Mouse (Mus musculus) heart, postnatal 36 days (tissue): ENCODE results near the gene Anxa6. TPM values are rescaled to one million over a fixed set of nuclear protein-coding genes. Genes with fewer than 3 reads are reported as not detected.

Source experiments
- DNase-seq, 2 experiments: peaks; one replicate each; pipeline ENCODE4 v3.0.0; 2021 to 2022
- intact Hi-C: fragments of 180-260 bp; cut with DNase I; formaldehyde crosslinking; loops from one replicate; pipeline ENCODE4 v1.15.1; 2025
- total RNA-seq, 2 experiments: library from RNA; stranded (reverse); gene quantifications; 2 replicates each; pipeline ENCODE4 v1.2.3; 2021

The Anxa6 gene
- total RNA-seq, 2 experiments from 2014 or later: 234 to 241 TPM

DNA sequence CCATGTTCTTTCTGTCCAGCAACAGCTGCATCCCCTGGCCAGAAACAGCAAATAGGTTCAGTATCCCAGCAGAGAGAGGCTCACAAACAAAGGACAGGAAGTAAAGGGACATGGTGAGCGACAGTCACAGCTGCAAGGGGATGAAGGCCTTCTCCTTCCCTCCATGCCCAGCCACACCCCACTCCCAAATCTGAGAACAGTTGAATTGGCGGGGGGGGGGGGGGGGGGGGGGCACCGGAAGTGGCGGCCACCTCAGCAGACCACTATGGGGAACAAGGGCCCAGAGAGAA, 1.3 kb downstream of the Anxa6 start:
- intact Hi-C loops: no loop called here
- no peak for DNase-seq

DNA sequence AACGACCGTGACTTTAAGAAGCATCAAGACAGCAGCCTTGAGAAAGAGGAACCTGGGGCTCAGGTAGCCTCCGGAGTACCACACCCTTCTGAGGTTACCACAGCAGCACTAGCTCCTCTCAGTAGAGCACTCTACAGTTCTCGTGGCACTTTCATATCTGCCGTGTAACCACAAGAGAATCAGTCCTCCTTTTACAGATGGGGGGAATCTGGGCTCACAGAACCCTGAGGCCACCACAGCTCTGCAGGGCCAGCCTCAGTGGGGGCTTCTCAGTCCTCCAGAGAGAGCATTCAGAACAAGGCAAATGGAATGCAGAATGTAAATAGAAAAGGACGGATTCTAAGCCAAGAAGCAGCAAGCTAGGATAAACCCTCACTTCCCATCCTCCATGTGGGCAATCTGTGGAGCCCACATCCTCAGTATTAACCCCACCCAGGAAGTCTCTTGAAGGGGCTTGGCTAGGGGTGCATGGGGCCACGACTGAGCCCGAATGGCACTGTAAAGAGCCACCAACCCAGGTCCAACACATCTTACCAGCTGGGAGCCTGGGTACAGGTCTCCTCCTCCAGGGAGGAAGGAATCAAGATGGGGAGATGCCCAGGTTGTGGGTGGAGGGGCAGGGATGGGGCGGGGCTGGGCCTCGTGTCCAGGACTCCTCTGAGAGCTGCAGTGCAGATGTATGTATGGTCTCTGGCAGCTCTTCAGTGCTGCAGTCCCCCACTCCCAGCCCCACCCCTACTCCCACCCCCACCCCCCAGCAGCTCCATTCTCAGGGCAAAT, 1.8 kb downstream of the Anxa6 start:
- intact Hi-C loops: no loop called here
- DNase-seq: no peak

DNA sequence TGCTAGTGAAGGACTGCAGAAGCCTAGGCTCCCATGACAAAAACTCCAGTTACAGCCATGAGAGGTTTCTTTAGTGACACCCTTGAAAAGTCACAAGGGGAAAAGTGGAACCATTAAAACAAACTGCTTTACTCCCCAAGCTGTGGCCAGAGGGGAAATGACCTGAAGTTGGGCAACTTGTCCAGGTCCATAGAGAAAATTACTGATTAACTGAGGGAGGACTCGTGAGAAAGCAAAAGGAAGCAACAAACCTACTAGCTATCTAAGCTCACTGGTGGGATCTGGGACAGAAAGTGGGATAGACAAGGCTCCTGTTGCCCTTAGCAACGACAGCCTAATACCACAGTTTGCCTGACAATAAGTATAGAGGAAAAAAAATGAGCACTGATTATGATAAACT, 4.7 kb downstream of the Anxa6 start:
- intact Hi-C loops: no loop called here
- no peak for DNase-seq

DNA sequence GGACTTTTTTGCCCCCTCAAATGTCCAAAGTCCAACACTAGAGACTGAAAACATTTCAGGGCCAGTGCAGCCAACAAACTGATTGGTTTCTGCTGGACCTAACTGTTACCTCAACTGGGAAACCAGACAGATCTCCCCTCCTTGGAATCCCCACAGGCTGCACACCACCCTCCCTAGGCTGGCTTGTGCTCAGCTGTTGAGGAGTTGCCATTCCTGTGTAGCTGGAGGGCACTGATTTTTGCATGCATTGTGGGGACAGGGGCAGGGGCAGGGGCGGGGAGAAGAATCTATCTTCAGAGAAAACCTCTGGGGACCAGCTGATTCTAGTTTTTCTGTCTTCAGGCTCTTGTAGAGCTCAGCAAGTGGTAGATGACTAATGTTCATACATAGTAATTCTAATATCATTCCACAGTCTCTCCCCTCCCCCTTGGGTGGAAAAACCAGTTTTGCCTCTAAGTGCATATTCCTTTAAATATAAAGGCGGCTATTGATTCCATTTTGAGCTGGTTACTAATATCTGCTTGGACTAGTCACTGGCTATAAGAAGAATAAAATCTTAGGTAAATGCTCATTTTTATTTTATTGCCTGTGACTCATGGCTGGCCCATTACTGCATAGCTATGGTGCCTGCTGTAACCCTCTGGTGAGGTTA, 5.9 kb downstream of the Anxa6 start:
- intact Hi-C loops: no loop called here
- DNase-seq: no peak

DNA sequence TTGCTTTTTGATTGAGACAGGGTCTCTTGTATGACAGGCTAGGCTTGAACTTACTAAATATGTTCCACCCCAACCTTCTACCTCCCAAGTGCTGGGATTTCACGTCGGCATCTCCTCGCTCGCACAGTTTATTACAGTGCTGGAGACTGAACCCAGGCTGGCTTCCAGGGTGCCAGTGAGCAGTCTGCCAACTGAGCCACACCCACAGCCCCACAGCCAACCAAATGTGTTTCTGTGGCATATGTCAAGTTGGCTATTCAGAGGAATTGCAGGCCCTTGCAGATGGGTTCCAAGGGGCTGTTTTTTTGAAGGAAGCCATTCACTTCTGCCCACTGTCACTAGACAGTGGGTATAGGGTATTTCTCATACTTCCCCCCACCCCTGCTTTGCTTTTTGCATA, 7.3 kb downstream of the Anxa6 start:
- DNase-seq: peak in 1 of 2 experiments; percentile 52
- intact Hi-C loops: no loop called here

DNA sequence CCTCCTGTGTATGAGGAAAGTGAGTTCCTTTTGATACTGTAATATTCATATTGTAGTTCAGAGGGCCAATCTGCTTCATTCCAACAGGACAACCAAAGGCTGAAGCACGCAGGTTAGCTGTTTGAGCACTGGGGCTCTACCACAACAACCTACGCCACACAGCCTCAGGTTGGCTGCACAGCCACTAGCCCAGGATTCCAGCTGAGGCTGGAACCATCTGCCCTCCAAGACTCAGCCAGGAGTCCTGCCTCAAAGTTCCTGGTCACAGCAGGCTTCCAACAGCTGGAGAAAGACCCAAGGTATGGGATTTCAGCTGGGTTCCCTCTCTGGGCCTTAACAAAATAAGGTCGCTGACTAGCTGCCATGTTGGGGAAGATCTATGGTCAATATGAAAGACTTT, 9.7 kb downstream of the Anxa6 start:
- intact Hi-C loops: loop anchor here (2.0 kb wide), 1 partner anchor 13 kb away; no protein-coding TSS in a partner anchor
- no peak for DNase-seq

DNA sequence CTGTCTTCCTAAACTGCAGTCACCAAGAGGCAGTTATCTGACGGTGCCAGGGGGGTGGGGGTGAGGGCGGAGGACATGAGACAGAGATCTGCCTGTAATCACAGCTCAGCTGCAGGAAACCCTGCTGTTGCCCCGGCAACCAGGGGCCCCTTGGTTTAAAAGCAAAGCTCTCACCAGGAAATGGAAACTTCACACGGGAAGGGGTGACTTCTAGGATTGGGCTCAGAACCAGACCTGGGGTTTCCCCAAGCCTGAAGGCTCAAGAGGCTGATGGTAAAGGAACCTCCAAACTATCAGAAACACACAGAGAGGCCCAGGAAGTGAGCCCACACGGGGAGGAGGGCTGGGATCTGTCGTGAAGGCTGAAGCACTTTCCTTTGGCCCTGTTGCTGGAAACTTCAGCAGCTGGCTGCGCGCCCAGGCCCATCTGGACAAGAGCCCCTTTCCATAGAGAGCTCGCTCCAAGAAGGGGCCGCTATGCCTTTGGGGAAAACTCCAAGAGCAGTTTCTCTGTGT, 10.1 kb downstream of the Anxa6 start:
- DNase-seq: peak; percentile 91 to 93
- intact Hi-C loops: loop anchor here (2.0 kb wide), 1 partner anchor 14 kb away; no protein-coding TSS in a partner anchor

DNA sequence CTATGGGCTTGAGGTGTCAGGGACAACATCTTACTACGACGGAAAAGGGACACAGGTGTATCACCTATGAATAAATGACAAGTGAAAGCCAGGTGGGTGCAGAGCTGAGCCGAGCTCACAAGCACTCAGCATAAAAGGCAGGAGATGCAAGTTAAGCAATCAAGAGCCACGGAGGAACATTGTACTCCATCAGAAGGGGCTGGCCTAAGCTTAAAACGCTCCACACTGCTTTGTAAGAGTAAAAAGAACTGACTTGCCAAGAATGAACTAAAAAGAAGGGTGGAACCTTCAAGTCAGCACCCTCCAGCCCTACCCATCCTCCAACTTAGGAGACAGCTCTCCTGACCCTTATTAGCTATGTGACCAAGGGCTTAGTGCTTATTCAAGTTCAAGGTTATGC, 10.7 kb downstream of the Anxa6 start:
- DNase-seq: no peak
- intact Hi-C loops: loop anchor here (2.0 kb wide), 1 partner anchor 14 kb away; no protein-coding TSS in a partner anchor

DNA sequence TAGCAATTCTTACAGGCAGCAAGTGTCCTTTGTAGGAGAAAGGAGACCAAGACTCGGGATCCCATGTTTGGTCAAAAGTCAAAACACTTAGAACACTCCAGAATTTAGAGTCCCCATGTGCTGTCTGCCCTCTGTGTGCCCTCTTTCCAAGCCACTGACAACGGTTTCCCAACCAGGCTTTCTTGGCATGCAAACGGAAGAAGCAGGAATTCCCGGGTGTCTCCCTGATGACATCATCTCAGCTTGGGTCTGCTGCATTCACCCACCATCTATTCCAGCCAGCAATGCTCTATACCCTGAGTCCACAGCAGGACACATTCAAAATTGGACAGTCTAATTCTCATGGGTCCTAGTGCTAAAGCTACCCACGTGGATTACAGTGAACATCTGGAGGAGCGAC, 11.4 kb downstream of the Anxa6 start:
- no peak for DNase-seq
- intact Hi-C loops: loop anchor here (2.0 kb wide), 1 partner anchor 15 kb away; no protein-coding TSS in a partner anchor

DNA sequence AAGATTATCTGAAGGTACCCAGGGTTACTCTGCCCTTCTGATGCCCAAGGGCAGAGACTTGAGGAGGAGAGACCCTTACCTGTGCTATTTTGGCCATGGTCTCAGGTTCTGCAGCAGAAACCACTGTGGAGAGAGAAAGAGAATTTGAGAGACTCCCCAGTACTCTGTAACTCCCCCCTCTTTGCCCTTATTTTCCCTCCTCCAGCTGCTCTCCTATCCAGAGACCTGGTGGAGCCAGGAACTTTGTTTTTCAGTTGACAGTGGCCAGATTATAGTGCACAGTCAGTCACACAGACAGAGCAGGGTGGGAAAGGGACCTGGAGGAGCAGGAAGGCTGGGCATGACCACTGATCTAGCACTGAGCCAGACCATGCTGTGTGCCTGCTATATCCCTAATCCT, 11.8 kb downstream of the Anxa6 start:
- no peak for DNase-seq
- intact Hi-C loops: no loop called here

DNA sequence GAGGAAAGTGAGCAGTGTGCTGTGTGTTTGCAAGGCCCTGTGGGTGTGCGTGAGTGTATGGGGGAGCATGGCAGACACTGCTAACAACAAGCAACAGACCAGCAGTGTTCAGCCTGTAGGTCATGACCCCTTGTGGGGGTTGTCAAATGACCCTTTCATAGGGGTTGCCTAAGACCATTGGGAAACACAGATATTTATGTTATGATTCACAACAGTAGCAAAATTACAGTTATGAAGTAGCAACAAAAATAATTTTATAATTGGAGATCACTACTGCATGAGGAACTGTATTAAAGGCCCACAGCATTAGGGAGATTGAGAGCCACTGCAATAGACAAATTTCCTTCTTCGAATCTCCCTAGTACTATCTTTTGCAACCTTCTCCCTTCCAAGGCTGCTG, 13.5 kb downstream of the Anxa6 start:
- intact Hi-C loops: no loop called here

DNA sequence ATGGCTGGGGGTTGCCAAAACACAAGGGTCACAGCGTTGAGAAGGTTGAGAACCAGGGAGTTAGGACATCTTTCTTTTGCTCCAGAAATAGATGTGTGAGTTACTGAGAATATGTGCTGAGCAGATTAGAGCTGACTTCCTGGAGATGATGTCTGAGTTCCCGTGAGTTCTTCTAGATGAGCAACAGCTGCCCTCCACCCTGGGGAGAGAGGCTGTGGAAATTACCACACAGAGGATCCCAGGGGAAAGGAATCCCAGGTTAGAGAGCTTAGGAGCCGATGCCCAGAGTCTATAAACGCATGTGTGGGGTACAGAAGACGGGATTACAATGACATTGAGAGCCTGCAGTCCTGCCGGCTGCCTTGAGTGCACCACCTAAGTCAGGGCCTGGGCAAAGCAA, 15.2 kb downstream of the Anxa6 start:
- DNase-seq: no peak
- intact Hi-C loops: no loop called here

More for the DNA sequence above, 13.5 kb downstream of the Anxa6 start:
- DNase-seq: no peak

DNA sequence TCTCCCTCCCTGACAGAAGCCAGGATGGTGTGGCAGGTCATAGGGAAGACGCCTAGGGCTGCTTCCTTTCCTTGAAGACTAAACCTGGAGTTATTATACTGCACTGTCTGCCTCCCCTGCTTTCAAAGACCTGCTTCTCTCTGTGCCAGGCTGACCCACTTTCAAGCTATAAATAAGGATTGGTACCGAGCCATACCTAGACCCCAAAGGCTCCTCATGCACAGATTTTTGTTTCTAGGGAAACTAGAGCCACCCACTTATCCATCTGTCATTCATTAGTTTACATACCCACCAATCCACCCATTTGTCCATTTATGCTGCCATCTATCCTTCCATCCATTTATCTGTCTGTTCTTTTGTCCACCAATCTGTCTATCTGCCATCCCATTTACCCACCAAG, 16.0 kb downstream of the Anxa6 start:
- intact Hi-C loops: no loop called here
- DNase-seq: no peak

DNA sequence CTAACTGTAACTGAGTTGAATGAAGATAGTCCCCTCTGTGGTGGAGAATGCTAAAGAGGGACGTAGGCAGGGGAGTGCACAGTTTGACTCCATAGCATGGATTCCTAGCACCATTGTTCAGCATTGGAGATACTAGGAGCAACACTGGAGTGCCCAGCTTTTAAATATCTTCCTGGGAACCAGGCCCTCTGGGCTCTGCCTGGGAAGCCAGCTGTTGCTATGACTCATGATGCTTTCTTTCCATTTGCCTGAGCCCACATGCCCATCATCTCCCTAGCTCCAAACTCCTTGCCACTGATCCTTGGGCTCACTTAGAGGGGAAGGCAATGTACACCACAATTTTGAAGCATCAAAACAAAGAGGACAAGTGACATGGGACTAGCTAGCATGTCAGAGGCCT, 16.5 kb downstream of the Anxa6 start:
- no peak for DNase-seq
- intact Hi-C loops: no loop called here

DNA sequence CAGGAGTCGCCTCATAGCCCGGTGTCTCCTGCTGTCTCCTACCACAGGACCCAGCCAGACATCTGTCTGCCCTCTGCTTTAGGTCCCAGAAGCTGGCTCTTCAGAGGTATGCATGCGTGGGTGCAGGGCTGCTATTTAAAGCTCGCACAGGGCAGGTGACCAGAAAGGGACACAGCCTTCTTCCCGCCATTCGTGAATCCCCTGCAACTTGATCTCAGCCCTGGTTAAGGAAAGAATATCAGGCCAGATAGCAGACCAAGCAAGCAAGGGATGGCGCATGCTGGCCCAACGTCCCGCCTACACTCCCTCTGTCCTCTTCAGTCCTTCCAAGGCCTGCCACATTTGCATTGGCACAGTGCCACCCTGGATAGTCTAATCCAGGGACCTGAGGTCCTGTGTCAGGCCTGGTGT, 17.4 kb downstream of the Anxa6 start:
- intact Hi-C loops: loop anchor here (2.0 kb wide), 1 partner anchor 19 kb away; no protein-coding TSS in a partner anchor
- DNase-seq: peak; percentile 59 to 68

DNA sequence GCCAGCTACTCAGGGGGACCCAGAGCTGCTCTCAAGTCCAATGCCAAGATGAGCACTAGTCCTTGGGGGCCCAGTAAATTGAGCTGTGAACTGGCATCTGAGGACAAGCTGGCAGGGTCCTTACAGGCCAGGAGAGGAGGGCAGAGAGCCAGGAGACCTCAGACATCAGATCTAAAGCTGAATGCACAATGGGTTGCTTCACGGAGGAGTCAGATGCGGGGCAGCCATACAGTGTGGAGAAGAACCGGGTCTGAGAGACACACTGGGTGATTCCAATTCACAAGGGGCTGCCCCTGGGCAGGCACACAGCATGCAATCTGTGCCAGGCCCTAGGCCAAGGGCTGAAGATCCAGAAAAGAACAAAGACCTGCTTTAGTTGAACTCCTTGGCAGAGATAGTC, 18.0 kb downstream of the Anxa6 start:
- no peak for DNase-seq
- intact Hi-C loops: loop anchor here (2.0 kb wide), 1 partner anchor 20 kb away; no protein-coding TSS in a partner anchor

DNA sequence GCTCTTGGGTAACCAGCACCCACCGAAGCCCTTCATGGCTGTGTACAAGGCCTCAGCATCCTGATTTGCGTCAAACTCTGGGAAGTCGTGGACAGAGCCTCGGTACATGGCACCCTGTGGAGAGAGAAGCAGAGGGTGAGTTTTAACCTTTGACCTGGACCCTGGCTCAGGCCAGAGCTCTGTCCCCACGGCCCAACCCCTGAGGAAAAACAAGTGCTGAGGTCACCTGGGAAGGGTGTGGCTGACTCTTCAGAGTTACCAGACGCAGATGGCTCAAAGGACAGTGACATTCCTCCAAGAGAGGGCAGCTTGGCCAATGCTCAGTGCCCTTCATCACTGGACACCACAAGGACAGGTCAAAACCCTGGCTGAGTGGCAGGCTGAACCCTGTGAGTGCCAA, 19.4 kb downstream of the Anxa6 start:
- DNase-seq: no peak
- intact Hi-C loops: loop anchor here (2.0 kb wide), 1 partner anchor 21 kb away; no protein-coding TSS in a partner anchor

DNA sequence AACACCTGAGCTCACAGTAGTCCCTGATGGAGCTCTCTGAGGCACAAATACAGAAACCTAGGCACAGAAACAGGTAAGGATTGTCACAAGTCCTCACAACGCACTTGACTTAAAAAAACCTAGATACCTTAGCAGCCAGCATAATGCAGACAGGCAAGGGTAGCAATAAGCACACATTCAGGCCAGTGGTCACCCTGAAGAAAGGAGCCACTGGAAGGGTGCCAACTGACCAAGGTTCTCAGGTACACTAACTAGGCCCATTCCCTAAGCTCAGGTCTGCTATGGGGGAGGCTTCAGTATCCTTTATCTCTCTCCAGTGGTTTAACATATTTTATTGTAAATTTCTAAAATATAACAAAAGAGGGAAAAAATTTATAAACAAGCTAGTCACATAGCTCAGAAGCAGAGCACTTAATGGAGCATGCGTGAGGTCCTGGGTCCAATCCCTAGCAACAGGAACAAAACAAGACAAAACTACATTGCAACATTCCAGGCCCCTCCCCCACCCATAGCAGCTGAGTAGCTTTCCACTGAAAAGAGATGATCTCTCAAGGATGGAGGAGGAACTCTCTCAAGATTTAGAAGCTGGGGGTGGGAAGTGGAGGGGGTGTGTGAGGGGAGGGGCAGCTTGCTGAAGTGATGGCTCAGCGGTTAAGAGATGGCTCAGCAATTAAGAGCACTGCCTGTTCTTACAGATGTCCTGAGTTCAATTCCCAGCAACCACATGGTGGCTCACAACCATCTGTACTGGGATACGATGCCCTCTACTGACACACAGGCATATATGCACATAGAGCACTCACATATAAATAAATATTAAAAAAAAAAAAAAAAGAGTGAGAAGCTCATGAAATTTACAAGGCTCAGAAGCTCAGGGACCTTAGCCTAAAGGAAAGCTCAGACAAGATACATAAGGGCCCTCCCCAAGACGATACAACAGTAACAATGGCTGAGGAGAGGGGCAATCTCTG, 20.4 kb downstream of the Anxa6 start:
- no peak for DNase-seq
- intact Hi-C loops: no loop called here

DNA sequence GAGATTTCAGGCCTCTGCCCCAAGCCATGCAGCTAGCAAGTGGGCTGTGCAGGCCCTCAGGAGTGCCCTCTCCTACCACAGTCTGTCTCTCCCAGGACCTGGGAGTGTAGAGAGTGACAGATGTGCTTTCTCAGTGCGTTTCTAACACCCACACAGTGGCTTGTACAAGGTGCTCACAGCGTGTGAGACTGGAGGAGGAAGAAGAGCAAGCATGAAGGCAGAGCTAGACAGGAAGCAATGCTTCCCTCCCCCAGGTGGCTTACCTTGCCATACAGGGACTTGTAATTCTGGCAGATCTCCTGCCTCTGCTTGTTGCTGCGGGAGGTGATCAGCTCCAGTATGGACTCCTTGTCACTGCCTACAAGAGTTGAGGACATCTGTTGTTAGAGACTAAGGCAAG, 21.8 kb downstream of the Anxa6 start:
- no peak for DNase-seq
- intact Hi-C loops: no loop called here

DNA sequence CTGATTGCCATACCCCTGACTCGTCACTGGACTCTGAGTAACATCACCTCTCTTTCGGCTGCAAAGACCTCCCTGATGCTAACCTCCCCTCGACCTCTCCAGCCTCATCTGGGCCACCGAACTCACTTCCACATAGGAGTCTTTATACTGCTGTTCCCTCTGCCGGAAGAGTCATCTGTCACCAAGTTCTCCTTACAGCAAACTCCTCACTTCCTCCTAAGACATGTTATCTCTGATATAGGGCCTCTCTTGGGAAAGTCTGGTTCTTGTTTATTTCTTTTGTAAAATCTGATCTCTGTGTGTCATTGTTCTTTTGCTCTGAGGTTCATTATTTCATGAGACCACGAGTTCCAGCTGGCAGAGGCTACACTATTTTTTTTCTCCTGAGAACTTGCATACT, 25.0 kb downstream of the Anxa6 start:
- intact Hi-C loops: no loop called here

DNA sequence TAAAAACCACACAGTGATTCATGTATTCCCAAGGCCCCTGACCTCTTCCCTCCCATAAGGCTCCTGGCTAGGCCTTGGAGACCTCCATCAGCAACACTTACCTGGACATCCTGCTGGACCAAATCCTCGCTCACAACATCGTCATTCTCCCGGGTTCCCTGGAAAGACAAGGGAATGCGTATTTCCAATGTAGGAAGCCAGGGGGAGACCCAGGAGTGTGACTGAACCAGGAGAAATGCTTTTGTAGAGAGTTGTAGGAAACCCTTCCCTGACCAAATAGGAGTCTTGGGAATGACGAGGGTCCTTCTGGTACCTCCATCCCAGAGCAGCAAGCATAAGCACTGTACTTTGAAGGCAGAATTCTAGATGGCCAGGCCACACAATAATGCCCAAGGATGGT, 27.6 kb downstream of the Anxa6 start:
- DNase-seq: no peak
- intact Hi-C loops: no loop called here

More for the DNA sequence above, 25.0 kb downstream of the Anxa6 start:
- DNase-seq: no peak
